Mouse (Mus musculus) megakaryocyte, embryonic 14.5 days (primary cell): ENCODE measurements around the gene Tmem109. TPM values are rescaled to one million over a fixed set of nuclear protein-coding genes. Genes with fewer than 3 reads are reported as not detected.

Experiments
- H3K27me3 ChIP-seq: replicated peaks from 2 replicates; pipeline ENCODE3; 2012; ENCODE audit warnings: inconsistent platforms
- H3K36me3 ChIP-seq: replicated peaks from 2 replicates; pipeline ENCODE3; 2012; ENCODE audit warnings: low read length, inconsistent platforms, mixed read lengths
- H3K4me1 ChIP-seq: 2 replicates; pipeline ENCODE4 v1.6.1; 2012; ENCODE audit warnings: inconsistent platforms
- H3K4me3 ChIP-seq: replicated peaks from 2 replicates; pipeline ENCODE3; 2012; ENCODE audit warnings: moderate library complexity, mild to moderate bottlenecking, inconsistent platforms
- H3K9me3 ChIP-seq: 2 replicates; pipeline ENCODE4 v1.6.1; 2012; ENCODE audit warnings: inconsistent platforms
- FLI1 ChIP-seq: IDR thresholded peaks from 2 replicates; pipeline ENCODE4 v1.6.1; 2012; ENCODE audit warnings: low read length, inconsistent platforms, mixed read lengths
- GATA1 ChIP-seq: IDR thresholded peaks from 3 replicates; pipeline ENCODE4 v1.6.1; 2012; ENCODE audit warnings: mixed read lengths, low read length, inconsistent platforms, borderline replicate concordance
- polyA plus RNA-seq: library from polyadenylated mRNA; stranded (reverse); fragments of >175 nt; gene quantifications from 2 replicates; pipeline ENCODE4 v1.2.3, GENCODE M21; 2012; ENCODE audit warnings: low replicate concordance; ENCODE audit not compliant: insufficient read depth

The Tmem109 gene
- 6.7 and 17.2 TPM in 2 replicates for polyA plus RNA-seq

DNA sequence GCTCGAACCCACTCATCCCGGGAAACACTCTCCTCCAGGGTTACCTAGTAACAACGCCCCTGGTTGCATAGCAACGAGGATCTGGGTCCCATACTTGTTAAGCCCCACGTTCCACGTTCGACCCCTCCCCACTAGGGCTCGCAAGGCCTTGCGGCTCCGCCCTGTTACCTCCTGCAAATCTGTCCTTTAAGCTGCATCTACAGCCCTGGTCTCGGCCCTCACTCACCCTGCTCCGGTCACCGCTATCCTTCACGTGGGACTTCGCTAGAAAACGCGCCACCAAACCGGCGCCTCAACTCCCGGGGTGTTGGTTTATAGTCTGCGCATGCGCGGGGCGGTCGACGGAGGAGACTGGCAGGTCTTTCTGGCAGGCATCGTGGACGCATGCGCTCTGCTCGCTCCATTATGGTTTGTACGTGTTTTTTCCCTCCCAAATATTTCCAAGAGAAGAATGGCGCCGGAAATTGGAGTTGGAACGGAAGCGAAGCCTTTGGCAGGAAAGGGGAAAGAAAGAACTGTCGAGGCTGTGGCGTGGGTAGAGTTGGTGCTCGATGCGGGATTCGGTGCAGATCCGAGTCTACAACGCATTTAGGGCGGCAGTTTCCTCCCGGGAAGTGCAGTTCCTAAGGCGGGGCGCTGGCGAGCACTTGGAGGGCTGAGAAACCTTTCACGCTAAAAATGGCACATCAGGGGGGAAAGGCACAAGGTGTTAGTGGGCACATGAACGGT is at the start of gene Tmem109:
Gene Tmem109 (minus strand): TSS at position 576 of the 729 bp plus-strand sequence.
- peaks cover 27% of the 10 kb centered on the region for H3K4me1 ChIP-seq
- no peak for TF ChIP-seq GATA1
- TF ChIP-seq FLI1, result no peak
- peaks cover 18% of the 10 kb centered on the region for H3K27me3 ChIP-seq
- H3K9me3 ChIP-seq, result peaks cover 19% of the 10 kb centered on the region
- peak within 1 kb of the TSS; percentile 92 for H3K4me3 ChIP-seq
- H3K36me3 ChIP-seq, result no peaks in the 10 kb centered on the region

DNA sequence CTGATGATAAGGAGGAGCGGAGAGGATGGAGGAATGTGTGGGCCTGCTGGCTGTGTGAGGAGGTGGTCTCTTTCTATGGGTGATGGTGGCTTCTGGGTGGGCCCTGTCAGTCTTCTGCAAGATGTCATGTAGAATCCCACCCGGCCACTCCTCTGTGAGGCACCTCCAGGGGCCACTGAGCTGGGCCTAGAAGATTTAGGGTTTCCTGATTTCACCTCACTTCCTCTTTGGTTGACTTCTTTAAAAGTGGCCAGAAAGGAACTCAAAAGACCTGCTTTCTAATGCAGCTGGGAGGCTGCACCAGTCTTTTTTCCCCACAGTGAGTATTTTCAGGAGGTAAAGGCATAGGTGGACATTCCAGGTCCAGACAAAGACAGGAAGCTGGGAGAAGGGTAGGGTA is 48.8 kb upstream of the Tmem109 start:
- H3K4me1 ChIP-seq, result no peaks in the 10 kb centered on the region
- no peak for TF ChIP-seq GATA1
- no peak for TF ChIP-seq FLI1
- peaks cover 13% of the 10 kb centered on the region for H3K9me3 ChIP-seq
- no peak overlapping the region for H3K4me3 ChIP-seq
- no peaks in the 10 kb centered on the region for H3K36me3 ChIP-seq
- peaks cover 32% of the 10 kb centered on the region for H3K27me3 ChIP-seq

DNA sequence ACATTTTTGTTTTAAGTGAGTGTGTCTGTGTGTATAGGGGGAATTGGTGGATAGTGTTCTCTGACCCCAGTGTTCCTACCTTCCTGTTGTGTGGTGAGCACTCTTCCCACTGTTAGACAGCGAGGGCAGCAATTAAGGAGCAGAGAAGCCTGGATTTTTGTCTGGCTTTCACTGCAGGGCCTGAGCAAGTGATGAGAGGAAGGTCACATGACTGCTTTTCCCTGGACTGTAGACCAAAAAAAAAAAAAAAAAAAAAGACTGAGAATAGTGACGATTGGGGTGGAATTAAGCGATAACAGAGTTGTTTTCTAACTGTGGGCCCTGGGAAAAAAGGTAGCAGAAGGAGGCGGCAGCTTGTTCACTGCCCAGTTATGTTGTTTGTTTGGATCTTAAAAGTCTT is 44.9 kb upstream of the Tmem109 start:
- TF ChIP-seq FLI1 (no peak), GATA1 (no peak)

DNA sequence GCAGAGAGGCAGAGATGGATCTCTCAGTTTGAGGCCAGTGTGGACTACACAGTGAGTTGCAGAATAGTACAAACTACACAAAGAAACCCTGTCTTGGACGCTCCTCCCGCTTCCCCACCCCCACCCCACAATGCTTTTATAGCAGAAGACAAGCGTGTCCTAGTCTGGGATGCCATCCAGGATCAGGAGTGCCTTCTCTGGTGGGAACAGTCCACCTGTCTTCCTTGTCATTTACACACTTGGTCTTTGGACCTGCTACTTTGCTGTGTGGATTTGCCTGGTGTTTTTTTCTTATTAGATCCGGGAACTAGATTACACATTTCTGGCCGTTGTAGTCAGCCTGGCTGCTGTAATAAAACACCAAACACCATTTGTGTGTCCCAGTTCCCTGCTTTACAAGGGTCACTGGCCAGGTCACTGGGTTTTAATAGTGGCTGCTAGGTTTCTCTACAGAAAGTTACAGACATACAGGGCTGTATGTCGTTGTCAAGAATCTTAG is 44.4 kb upstream of the Tmem109 start:
- Histone ChIP-seq H3K27me3 (peaks cover 19% of the 10 kb centered on the region), H3K4me1 (no peaks in the 10 kb centered on the region; the same call in 1 of the 2 replicates), H3K9me3 (peaks cover 6% of the 10 kb centered on the region), H3K4me3 (no peak overlapping the region), H3K36me3 (no peaks in the 10 kb centered on the region)
- TF ChIP-seq FLI1 (no peak), GATA1 (no peak)

More for the DNA sequence above, 44.9 kb upstream of the Tmem109 start:
- Histone ChIP-seq H3K9me3 (peaks cover 11% of the 10 kb centered on the region), H3K4me3 (no peak overlapping the region), H3K27me3 (peaks cover 21% of the 10 kb centered on the region), H3K36me3 (no peaks in the 10 kb centered on the region), H3K4me1 (no peaks in the 10 kb centered on the region; the same call in 1 of the 2 replicates)

DNA sequence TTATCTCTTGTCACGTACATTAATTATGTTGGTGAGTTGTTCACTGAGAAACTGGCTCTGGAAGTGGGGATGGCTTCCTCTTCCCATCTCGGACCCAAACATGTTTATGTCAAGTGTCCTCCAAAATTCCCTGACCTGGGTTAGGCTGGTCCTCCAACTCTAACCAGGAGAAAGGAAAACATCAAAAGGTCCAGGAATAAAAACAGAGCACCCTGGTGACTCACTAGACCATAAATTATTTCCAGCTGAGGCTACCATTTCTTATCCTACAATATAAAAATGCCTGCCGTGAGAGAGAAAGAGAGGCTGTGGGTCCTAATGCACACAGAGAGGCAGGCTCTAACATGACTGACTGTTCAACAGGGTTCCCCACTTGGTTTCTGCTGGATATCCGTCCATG is 42.4 kb upstream of the Tmem109 start:
- no peak for TF ChIP-seq FLI1
- TF ChIP-seq GATA1, result no peak
- H3K4me1 ChIP-seq, result no peaks in the 10 kb centered on the region; the same call in 1 of the 2 replicates
- H3K9me3 ChIP-seq, result peaks cover 4% of the 10 kb centered on the region
- H3K27me3 ChIP-seq, result peaks cover 26% of the 10 kb centered on the region
- no peaks in the 10 kb centered on the region for H3K36me3 ChIP-seq
- H3K4me3 ChIP-seq, result no peak overlapping the region

DNA sequence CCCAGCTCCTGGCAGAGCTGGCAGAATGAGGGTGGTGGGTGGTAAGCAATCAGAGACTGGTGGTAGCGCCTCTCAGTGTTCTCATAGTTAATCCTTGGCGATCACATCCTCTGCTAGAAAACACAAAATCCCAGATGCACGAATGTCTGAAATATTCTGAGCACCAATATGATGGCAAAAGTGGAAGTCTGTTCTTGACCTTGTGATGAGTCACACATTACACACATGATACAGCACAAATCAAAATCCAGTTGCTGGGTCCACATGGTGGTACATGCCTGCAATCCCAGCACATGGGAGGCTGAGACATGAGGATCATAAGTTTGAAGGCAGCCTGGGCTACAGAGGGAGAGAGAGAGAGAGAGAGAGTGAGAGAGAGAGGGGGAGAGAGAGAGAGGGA is 39.3 kb upstream of the Tmem109 start:
- Histone ChIP-seq H3K4me3 (no peak overlapping the region), H3K9me3 (no peaks in the 10 kb centered on the region), H3K36me3 (no peaks in the 10 kb centered on the region), H3K27me3 (peaks cover 44% of the 10 kb centered on the region), H3K4me1 (peaks cover 7% of the 10 kb centered on the region)
- no peak for TF ChIP-seq GATA1

DNA sequence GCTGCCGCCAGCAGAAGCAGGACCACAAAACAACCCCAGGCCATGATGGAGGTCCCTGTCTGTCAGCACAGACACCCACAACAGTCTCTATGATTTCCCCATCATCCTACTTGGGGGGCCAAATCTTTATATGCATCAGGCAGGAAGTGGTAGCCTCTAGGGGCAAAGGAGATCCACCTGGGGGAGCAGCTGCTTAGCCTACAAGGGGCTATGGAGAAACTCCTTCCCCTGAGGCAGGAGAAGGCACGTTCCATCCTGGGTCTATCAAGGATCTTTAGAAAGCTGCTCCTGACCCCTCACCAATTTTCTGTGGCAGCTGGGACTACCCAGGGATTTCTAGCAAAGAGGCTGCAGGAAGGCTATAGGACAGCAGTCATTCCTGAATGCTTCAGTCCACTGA is 38.7 kb upstream of the Tmem109 start, which contains the start of gene Zp1:
Gene Zp1 (minus strand): TSS at position 101 of the 400 bp plus-strand sequence.
- H3K9me3 ChIP-seq, result no peaks in the 10 kb centered on the region
- H3K4me1 ChIP-seq, result peaks cover 7% of the 10 kb centered on the region
- no peaks in the 10 kb centered on the region for H3K36me3 ChIP-seq
- H3K27me3 ChIP-seq, result peaks cover 48% of the 10 kb centered on the region
- no peak for TF ChIP-seq GATA1
- no peak within 1 kb of the TSS for H3K4me3 ChIP-seq

DNA sequence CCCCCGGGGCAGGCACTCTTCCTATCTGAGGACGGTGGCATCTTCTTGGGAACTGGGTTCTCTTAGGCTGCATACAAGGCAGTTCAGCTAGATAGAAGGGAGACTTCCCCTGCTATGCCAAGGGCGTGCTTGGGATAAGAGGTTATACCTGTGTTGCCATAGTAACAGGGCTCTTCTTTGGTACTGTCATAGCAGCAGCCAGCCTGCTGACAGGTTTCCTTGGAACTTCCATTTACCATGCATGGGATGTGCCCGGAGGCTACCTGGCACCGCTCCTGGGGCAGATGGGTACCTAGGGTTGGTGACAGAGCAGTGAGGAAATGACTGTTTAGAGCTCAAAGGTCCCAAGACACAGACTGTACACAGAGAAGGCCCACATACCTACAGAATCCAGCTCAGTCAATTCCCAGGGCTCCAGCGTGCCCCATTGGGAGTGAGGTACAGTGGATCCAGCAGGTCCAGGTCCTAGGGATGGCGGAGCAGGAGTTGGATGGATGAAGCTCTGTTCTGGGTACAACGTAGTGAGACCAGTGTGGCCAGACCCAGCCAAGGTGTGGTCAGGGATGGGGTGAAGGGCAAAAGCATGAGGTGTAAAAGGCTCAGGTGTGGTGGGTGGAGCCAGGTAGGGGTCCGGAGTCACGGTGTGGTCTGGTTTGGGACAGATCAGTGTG is 36.7 kb upstream of the Tmem109 start:
- Histone ChIP-seq H3K4me1 (peaks cover 18% of the 10 kb centered on the region), H3K36me3 (no peaks in the 10 kb centered on the region), H3K4me3 (no peak overlapping the region), H3K9me3 (no peaks in the 10 kb centered on the region), H3K27me3 (peaks cover 58% of the 10 kb centered on the region)
- TF ChIP-seq GATA1 (no peak), FLI1 (no peak)

DNA sequence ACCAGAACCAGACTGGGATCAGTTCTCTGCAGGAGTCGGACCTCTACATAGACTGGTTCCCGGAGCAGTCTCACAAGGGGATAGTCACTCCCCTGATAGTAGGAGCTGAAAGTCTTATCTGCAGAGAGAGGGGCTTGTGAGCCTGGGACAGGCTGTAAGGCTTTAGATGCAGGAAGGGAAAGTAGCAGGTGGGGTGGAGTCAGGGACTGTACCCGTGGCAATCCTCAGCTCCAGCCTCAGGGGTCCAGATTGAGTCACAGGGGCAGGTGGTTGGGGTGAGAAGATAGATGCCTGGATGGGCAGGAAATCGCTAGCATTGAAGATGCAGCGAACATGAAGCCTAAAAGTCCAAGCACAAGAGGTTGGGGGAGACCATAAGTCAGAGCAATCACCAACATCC is 34.7 kb upstream of the Tmem109 start:
- Histone ChIP-seq H3K4me3 (no peak overlapping the region), H3K9me3 (no peaks in the 10 kb centered on the region), H3K36me3 (no peaks in the 10 kb centered on the region), H3K4me1 (peaks cover 18% of the 10 kb centered on the region), H3K27me3 (peaks cover 60% of the 10 kb centered on the region)
- TF ChIP-seq GATA1 (no peak), FLI1 (no peak)

DNA sequence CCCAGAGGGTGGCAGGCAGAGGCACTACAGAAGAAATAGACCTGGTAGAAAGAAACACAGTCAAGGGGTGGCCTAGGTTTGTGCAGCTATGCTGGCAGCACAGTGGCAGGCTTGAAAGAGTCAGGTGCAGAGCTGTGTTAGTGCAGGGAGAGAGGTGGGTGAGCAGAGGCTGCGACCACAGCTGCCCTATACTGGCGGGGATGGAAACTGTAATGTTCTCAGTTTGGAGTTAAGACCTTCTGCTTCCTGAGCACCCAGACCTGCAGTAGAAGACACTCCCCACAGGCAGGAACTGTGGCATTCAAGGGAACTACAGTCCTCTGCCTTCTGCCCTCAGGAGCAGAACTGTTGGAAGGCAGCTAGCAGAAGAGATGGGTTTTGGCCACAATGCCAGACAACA is 33.1 kb upstream of the Tmem109 start:
- Histone ChIP-seq H3K27me3 (peaks cover 49% of the 10 kb centered on the region), H3K4me3 (no peak overlapping the region), H3K36me3 (no peaks in the 10 kb centered on the region), H3K9me3 (no peaks in the 10 kb centered on the region), H3K4me1 (peaks cover 18% of the 10 kb centered on the region)
- TF ChIP-seq GATA1 (no peak), FLI1 (no peak)

DNA sequence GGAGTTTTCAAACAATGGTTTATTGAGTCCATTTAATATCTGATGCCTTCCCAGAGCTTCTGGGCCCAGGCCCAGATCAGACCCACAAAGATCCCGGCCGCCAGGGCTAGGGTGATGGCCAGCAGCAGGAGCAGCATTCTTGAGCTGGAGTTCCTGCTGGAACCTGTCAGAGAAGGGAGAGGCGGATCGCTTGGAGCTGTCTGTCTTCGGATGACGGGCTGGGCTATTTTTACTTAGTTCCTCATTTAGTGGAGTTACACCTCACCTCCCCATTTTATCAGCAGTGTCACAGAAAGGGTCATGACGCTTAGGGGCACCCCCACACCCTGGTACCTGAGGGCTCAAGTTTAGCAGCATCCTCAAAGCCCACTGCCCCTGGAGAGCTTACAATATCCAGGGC is 32.5 kb upstream of the Tmem109 start:
- peaks cover 4% of the 10 kb centered on the region for H3K36me3 ChIP-seq

More for the DNA sequence above, 32.5 kb upstream of the Tmem109 start:
- TF ChIP-seq FLI1, result no peak
- no peak for TF ChIP-seq GATA1
- no peaks in the 10 kb centered on the region for H3K9me3 ChIP-seq
- peaks cover 45% of the 10 kb centered on the region for H3K27me3 ChIP-seq
- peaks cover 18% of the 10 kb centered on the region for H3K4me1 ChIP-seq
- no peak overlapping the region for H3K4me3 ChIP-seq
